Mouse (Mus musculus): ENCODE measurements around the gene Fitm1.

Fitm1 gene

DNA sequence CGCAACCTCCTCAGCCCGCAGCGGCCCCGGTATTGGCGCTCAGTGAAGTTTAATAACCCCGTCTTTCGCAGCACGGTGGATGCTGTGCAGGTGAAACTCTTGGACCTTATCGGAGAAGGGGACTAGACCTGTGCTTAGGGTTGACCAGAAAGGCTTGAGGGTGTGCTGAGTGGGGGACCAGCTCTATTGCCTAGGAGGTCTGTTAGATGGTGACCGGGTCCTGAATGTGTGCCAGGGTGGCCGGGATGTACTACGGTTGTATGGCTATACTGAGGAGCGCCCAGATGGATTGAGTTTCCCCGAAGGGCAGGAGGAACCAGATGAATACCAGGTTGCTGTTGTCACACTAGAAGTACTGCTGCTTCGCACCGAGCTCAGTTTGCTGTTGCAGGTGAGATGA is 16.8 kb downstream of the Fitm1 start:
- intact Hi-C loops (cut with DNase I): no loop called here

DNA sequence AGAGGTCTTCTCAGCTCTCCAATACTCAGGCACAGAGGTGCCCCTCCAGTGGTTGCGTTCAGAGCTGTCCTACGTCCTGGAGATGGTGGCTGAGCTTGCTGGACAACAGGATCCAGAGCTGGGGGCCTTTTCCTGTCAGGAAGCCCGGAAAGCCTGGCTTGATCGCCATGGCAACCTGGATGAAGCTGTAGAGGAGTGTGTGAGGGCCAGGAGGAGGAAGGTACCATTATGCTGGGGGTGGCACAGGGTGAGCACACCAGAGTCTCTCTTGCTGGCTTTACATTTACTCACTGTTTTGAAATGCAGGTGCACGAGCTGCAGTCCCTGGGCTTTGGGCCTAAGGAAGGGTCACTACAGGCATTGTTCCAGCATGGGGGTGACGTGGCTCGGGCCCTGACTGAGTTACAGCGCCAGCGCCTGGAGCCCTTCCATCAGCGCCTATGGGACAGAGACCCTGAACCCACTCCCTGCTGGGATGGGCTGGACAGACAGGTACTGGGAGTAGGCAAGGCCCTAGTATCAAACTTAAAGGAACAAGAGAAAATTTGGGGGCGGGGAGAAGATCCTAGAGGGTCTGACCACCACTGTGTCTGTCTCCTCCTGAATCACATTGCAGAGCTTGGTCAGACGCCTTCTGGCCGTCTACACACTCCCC is 20.7 kb downstream of the Fitm1 start:
- intact Hi-C loops (cut with DNase I): no loop called here

DNA sequence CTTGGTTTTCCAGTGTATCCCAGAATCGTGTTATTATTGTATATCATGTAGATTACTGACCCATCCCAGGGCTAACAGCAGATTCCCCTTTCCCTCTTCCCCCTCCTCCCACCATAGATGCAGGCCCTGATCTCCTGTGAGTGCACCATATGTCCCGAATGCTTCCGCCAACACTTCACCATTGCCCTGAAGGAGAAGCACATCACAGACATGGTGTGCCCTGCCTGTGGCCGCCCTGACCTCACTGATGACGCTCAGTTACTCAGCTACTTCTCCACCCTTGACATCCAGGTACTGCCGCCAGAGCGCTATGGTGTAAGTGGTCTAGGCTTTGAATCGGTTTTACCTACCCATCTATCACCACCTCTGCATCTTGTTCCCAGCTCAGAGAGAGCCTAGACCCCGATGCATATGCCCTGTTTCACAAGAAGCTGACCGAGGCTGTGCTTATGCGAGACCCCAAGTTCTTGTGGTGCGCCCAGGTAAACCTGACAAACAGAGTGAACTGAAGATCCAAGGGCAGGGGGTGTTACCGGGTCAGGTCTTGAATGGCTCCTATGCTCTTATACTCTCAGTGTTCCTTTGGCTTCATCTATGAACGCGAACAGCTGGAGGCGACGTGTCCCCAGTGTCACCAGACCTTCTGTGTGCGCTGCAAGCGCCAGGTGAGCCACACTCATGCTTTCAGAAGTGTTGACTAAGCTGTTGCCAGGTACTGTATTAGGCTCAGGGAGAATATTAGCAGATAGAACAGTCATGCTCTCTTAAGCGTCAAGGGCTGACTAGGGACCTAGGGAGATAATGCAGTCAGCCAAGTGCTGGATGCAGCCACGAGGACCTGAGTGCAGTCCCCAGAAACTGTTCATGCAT is 23.3 kb downstream of the Fitm1 start:
- intact Hi-C loops (cut with DNase I): no loop called here

DNA sequence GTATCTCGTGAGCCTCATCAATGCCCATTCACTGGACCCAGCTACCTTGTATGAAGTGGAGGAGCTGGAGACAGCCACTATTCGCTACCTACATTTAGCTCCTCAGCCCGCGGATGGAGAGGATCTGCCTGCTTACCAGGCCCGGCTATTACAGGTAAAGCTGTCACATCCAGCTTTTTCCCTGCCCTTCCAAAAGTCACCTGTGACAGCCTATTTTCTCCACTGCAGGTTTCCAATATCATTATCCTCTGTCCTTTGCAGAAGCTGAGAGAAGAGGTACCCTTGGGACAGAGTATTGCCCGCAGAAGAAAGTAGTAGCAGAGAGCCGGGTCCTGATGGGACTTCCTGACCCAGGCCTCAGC is 27.8 kb downstream of the Fitm1 start, which contains the start of gene Irf9:
Irf9 (plus strand) TSS at position 301 of the 362 bp plus-strand sequence.
- intact Hi-C loops (cut with DNase I): loop anchor here (5.0 kb wide), 1 partner anchor 106 kb away; no protein-coding TSS in a partner anchor

DNA sequence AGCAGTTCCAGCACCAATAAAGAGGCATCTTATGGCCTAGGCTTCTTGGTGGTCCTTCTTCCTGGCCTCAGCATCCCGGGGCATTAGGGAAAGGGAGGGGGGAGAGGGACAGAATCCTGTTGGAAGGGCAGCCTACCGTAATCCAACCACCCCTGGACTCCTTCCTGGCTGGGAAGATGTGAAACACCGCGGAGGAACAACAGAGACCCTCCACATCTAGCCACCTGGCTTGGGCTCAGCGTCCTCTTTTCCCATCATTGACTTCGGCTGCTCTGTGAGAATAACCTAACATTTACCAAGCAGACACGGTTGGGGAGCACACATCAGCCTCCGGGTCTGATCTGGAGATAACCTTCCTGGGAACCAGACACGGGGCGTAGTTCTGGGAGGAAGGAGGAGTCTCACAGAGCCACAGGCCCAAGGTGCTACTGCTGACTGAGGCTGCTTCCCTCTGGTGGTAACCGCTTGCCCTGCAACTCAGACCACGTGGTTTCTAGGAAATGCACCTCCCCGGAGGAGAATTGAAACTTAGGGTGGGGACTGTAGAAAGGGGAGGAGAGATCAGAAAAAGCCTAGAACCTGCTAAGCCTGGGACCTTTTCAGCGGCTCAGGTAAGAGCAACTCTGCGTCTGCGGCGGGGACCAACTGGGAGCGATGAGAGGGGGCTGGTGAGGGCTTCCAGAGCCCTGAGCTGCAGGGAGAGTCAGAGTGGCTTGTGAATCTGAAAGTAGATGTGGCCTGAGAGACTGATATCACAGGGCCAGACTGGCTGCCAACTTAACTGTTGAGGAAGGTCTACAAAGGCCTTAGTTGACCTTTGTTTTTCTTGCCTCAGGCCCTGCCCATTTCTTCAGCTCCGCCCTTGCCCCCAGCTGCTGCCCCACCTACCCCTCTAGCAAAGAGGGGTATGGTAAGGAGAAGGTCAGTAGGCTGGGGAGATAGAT is 28.5 kb downstream of the Fitm1 start:
- intact Hi-C loops (cut with DNase I): loop anchor here (5.0 kb wide), 1 partner anchor 107 kb away; no protein-coding TSS in a partner anchor

DNA sequence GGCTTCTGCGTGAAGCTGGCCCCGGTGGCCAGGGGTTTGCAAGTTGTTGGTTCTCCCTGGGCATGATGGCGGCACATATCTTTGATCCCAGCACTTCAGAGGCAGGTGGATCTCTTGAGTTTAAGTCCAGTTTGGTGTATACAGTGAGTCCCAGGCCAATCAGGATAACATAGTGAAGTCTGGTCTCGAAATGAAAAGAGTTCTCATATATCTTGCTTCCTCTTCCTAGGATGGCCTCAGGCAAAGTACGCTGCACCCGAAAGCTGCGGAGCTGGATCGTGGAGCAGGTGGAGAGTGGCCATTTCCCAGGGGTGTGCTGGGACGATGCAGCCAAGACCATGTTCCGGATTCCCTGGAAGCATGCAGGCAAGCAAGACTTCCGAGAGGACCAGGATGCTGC is 29.4 kb downstream of the Fitm1 start:
- intact Hi-C loops (cut with DNase I): loop anchor here (5.0 kb wide), 1 partner anchor 108 kb away; no protein-coding TSS in a partner anchor

DNA sequence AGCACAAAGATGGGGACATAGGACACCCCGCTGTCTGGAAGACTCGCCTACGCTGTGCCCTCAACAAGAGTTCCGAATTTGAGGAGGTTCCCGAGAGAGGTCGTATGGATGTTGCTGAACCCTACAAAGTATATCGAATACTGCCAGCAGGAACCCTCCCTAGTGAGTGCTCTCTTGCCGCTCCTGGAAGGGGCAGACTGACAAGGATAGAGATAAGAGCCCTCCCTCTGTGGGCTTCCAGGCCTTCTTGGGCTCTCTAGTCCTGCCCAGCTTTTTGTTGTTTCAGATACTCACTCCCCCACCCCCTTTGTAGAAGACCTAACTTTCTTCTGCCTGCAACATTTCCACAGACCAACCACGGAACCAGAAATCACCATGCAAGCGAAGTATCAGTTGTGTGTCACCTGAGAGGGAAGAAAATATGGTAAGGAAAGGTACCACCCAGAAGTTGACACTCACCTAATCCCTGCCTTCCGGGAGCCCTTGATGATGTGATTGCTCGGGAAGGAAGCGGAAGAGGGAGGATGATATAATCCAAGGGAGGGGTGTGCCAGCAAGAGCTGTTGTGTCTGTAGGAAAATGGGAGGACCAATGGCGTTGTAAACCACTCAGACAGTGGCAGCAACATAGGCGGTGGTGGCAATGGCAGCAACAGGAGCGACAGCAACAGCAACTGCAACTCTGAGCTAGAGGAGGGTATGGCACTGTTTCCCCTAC is 30.5 kb downstream of the Fitm1 start:
- intact Hi-C loops (cut with DNase I): no loop called here

DNA sequence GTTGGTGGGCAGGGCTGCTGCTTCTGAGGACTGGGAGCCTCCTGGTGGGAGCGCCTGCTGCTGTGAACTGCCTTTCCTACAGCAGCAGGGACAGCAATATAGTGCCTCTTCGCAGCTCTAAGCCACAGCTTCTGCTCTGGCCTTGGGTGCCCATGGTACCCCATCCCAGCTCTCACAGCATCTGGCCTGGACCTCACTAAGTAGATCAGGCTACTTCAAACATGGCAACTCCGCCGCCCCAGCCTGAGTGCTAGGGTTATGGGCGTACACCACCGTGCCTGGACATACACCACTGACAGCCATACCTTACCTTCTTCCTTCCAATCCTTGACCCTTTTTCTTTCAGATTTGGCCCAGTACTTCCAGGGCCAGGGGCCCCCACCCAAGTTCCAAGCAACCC is 32.9 kb downstream of the Fitm1 start:
- intact Hi-C loops (cut with DNase I): no loop called here

DNA sequence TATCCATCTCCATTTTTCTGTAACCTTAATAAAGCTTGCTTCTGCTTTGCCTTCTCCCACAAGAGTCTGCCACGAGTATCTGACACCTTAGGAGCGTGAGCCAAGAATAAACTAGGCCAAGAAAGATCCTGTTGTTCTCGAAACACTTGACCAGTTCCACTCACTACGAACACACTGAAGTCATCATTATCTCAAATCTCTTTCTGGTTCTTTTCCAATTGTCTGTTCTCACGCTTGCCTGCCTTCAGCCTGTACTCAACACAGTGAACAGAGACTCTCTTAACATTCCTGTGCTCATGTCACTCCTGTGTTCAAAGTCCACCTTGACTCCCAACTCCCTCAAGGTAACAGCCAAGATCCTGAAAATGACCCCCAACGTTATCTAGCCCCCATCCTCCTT is 37.9 kb downstream of the Fitm1 start:
- intact Hi-C loops (cut with DNase I): no loop called here

DNA sequence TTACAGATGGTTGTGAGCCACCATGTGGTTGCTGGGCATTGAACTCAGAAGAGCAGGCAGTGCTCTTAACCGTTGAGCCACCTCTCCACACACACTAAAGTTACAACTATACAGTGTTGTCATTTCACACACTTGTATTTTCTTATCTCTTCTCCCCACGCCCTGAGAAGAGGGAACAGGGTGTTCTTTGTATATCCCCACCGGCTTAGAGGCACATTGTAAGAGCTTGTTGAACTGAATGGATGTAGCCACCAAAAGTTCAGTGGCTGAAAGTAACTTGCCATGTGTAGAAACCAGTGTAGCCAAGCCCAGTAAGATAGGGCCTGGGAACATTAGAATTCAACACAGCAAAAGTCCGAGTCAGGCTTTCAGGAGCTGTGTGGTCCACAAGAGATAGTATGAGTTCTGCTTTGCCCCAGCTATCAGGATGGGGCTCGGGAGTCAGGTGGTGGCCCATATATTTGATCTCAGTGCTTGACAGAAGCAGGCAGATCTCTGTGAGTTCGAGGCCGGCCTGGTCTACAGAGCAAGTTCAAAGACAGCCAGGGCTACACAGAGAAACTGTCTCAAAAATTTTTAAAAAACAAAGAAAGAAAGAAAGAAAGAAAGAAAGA is 39.3 kb downstream of the Fitm1 start:
- intact Hi-C loops (cut with DNase I): no loop called here

DNA sequence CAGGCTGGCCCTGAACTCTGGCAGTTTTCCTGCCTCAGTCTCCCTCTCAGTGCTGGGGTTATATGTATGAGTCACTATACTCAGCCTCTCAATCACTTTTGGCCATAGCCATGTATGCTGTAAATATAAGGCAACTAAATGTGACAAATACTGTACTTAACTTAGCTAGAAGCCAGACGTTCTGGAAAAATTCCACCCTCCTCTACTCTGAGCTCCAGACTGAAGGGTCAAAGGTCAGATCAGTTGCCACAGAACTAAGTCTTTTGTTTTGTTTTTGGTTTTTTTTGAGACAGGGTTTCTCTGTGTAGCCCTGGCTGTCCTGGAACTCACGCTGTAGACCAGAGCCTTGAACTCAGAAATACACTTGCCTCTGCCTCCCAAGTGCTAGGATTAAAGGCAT is 40.5 kb downstream of the Fitm1 start:
- intact Hi-C loops (cut with DNase I): no loop called here

DNA sequence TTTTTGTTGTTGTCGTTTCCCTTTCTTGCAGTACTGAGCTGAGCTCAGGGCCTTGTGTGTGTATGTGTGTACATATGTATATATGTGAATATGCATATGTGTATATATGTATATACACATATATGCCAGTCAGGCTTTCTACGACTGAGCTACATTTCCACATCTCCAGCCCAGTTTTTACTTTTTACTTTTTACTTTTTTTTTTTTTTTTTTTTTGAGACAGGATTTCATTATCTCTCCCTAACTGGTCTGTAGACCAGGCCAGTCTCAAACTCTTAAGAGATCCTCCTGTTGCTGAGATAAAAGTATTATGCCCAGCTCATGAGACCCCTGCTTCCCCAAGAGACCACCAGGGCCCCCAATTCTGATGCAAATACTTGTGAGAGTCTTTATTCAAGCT is 41.4 kb downstream of the Fitm1 start:
- intact Hi-C loops (cut with DNase I): no loop called here

DNA sequence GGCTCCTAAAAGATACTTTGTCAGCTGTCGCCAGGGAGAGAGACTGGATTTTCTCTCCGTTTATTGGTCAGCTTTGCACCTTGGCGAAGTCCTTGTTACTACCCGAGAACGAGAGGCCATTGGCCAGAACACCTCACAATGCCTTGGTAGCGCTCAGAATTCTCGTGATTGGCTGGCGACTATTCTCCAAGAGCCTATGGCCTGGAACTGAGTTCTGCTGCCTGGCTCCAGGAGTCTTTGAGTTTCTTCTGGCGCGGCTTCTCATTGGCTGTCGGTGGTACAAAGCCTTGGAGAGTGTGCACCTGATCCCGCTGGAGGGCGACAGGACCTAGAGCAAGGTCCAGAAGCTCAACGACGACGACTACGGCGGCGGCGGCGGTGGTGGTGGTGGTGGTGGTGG is 42.4 kb downstream of the Fitm1 start, which contains the start of gene Rec8:
Rec8 (plus strand) TSS at position 216 of the 400 bp plus-strand sequence.
- intact Hi-C loops (cut with DNase I): no loop called here

DNA sequence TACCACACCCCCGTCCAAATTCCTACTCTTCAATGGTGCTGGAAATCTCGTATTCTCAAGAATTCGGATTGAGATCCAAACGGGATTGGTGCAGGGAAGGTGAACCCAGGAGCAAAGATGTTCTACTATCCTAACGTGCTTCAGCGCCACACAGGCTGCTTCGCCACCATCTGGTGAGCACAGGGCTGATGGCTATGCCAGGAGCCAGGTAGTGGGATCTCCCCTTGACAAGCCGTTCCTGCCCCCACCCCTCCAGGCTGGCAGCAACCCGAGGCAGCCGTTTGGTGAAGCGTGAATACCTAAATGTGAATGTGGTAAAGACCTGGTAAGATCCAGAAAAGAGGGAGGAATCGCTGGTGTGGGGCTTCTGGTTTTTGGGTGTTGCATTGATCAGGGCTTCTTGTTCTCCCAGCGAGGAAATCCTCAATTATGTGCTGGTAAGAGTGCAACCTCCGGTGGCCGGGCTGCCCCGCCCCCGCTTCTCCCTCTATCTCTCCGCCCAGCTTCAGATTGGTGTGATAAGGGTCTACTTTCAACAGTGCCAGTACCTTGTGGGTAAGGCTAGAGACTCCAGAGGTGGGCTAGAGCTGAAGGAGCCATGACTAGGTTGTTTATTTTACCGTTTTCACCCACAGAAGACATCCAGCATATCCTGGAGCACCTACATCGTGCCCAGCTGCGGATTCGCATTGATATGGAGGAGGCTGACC is 43.2 kb downstream of the Fitm1 start:
- intact Hi-C loops (cut with DNase I): no loop called here

Data from adrenal gland (tissue).